Mouse (Mus musculus): ENCODE results near the gene Wdr73. TPM values are rescaled to one million over a fixed set of nuclear protein-coding genes. Genes with fewer than 3 reads are reported as not detected.

The Wdr73 gene
- polyA plus RNA-seq, 1 experiment from 2014 or later: 36.2 TPM

DNA sequence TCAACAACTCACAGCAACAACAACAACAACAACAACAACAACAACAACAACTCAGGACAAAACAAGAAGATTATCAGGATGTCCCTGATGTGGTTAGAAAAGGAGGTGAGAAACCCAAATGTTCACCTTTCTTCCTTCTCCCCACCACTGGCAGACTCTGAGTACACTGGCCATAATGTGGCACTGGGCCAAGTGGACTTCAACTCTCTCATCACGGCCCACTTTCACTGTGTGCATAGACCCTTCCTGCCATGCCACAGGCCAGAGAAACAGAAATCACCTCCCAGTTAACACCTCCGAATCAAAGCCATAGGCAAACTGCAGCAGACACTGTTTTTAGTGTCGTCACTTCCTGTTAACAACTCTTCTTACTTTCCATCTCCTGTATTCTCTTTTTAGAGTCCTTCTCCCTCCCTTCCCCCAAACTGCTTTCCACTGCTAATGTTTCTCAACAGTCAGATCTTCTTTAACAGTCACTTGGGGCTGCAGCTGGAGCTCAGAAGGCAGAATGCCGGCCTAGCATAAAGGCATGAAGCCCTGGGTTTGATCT is 16.9 kb upstream of the Wdr73 start:
- H3K27me3 ChIP-seq: no peaks in the 10 kb centered on the region
- no peak for ATAC-seq (ENCODE audit: low FRiP score, low read depth)
- H3K36me3 ChIP-seq: peaks cover 54% of the 10 kb centered on the region
- WGBS: 83% methylated on average over 4 of the region's 4 CpGs
- no peak overlapping the region for H3K9ac ChIP-seq
- H3K9me3 ChIP-seq: no peaks in the 10 kb centered on the region
- no peaks in the 10 kb centered on the region for H3K4me1 ChIP-seq (replicated peaks)
- H3K27ac ChIP-seq (replicated peaks): no peak overlapping the region
- no peak overlapping the region for H3K4me3 ChIP-seq
- H3K4me2 ChIP-seq: no peak overlapping the region

DNA sequence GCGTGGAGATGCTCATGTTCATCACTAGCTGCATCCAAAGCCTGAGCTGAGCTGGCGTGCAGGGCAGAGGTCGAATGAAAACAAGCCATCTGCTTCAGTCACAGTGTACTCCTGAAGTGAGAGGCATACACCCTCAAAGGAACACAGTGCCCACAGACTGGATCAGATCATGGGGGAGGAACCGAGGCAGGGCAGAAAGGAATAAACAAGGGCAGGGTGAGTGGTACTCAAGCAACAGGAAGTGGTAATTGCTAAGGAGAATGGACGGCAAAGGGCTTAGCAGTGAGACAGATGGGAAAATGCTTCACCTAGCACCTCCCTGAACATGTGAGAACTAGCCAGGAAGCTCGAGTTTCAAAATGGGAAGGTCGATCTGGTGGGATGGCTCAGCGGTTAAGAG is 11.4 kb upstream of the Wdr73 start:
- Histone ChIP-seq H3K4me1 (replicated peaks) (no peaks in the 10 kb centered on the region), H3K27ac (replicated peaks) (no peak overlapping the region), H3K27me3 (no peaks in the 10 kb centered on the region), H3K9me3 (no peaks in the 10 kb centered on the region), H3K4me2 (no peak overlapping the region), H3K9ac (no peak overlapping the region), H3K4me3 (no peak overlapping the region), H3K36me3 (peaks cover 58% of the 10 kb centered on the region)
- 92% methylated on average over 8 of the region's 8 CpGs for WGBS
- ATAC-seq (ENCODE audit: low FRiP score, low read depth): no peak

DNA sequence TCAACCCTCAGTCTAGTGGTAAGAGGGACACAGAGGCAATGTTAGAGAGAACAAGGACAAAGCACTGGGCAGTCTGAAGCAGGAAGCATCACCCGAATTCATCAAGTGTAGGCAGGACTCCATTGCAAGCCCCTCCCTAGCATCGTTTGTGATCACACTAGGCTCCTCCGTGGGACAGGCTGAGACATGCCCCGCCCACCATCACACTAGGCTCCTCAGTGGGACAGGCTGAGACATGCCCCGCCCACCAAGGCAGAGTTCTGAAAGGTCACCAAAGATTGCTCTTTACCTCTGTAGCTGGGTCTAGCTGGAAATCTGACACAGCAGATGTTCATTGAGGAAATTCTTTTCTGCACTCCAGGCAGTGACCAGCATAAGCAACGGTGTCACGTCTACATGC is 10.0 kb upstream of the Wdr73 start:
- H3K36me3 ChIP-seq: peaks cover 51% of the 10 kb centered on the region
- no peak for ATAC-seq (ENCODE audit: low FRiP score, low read depth)
- WGBS: 82% methylated on average over 7 of the region's 7 CpGs

DNA sequence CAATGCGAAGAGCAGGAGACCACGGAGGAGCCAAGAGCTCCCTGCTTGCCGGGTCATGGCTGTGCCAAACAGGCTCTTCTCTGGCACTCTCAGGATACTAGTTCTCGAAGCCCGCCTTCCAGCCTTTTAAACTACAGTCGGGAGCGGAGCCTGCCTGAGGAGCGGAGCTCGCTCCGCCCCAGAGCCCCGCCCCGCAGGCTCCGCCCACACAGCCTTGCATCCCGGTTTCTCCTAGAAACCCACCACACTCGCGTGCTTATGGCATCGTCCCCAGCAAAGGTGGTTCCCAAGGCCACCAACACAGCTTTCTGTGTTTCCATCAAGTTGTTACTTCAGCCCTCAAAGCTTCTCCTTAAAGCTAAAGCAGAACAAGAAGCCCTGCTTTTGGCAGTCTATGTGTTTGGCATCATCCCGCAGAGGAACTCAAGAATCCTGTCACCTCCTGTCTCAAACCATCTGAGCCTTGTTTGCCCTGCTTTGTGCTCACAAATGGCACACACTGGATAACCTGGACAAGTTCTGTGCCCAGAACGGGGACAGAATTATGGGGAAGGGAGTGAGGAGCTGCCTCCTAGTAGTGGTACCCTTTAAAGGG is 3.9 kb upstream of the Wdr73 start, which contains the start of gene Nmb:
TSS of gene Nmb (minus strand) at position 156 of the 595 bp plus-strand sequence.
- 2% methylated on average over 19 of the region's 19 CpGs for WGBS
- H3K4me2 ChIP-seq: peak within 1 kb of the TSS; percentile 86
- H3K27ac ChIP-seq (replicated peaks): no peak within 1 kb of the TSS
- ATAC-seq (ENCODE audit: low FRiP score, low read depth): peak; percentile 68; the same call in 1 of the 2 replicates
- H3K27me3 ChIP-seq: no peaks in the 10 kb centered on the region
- H3K4me1 ChIP-seq (replicated peaks): peaks cover 30% of the 10 kb centered on the region
- no peaks in the 10 kb centered on the region for H3K9me3 ChIP-seq
- peak within 1 kb of the TSS; percentile 41 for H3K4me3 ChIP-seq
- H3K9ac ChIP-seq: peak within 1 kb of the TSS; percentile 49
- H3K36me3 ChIP-seq: peaks cover 13% of the 10 kb centered on the region; the same call in 1 of the 2 replicates

More for the DNA sequence above, 10.0 kb upstream of the Wdr73 start:
- no peak overlapping the region for H3K9ac ChIP-seq
- no peak overlapping the region for H3K27ac ChIP-seq (replicated peaks)
- no peaks in the 10 kb centered on the region for H3K9me3 ChIP-seq
- no peaks in the 10 kb centered on the region for H3K27me3 ChIP-seq
- H3K4me2 ChIP-seq: no peak overlapping the region
- H3K4me1 ChIP-seq (replicated peaks): no peaks in the 10 kb centered on the region
- H3K4me3 ChIP-seq: no peak overlapping the region

- Histone ChIP-seq H3K9ac (no peak overlapping the region), H3K27me3 (no peaks in the 10 kb centered on the region), H3K36me3 (peaks cover 10% of the 10 kb centered on the region; the same call in 1 of the 2 replicates), H3K4me2 (peak overlapping the region; percentile 86), H3K4me1 (replicated peaks) (peaks cover 35% of the 10 kb centered on the region), H3K9me3 (no peaks in the 10 kb centered on the region), H3K4me3 (no peak overlapping the region), H3K27ac (replicated peaks) (no peak overlapping the region)
- 90% methylated on average over 11 of the region's 11 CpGs for WGBS
- no peak for ATAC-seq (ENCODE audit: low FRiP score, low read depth)
These were observed 2.8 kb upstream of the Wdr73 start for GRCm38 (mm10) chr7:80903625-80904422.

GRCm38 (mm10) chr7:80901541-80902274 is 639 bp upstream of the Wdr73 start:
- ATAC-seq (ENCODE audit: low FRiP score, low read depth): peak; percentile 2; the same call in 1 of the 2 replicates
- 32% methylated on average over 15 of the region's 15 CpGs for WGBS

DNA sequence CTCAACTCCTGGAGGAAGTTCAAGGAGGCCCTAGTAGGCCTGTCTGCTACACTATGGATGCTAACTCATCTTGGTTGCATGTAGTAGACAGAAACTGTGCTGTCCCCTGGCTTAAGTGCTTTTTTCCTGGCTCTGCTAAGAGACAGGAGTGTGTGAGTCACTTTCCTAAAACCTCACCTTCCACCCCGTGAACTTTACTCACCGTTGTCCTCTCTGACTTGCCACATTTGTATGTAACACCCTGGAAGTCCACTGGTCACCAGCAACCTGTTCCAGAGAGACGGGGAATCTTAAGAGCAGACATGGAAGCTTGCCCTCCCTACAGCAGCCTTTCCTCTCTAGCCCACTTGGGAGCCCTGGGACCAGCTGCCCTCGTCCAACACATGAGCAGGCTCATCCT is 3.3 kb downstream of the Wdr73 start:
- H3K4me3 ChIP-seq: no peak overlapping the region
- no peak for ATAC-seq (ENCODE audit: low FRiP score, low read depth)
- no peaks in the 10 kb centered on the region for H3K9me3 ChIP-seq
- H3K4me2 ChIP-seq: no peak overlapping the region
- peaks cover 24% of the 10 kb centered on the region for H3K36me3 ChIP-seq
- no peak overlapping the region for H3K27ac ChIP-seq (replicated peaks)
- H3K9ac ChIP-seq: no peak overlapping the region
- peaks cover 21% of the 10 kb centered on the region for H3K4me1 ChIP-seq (replicated peaks)
- WGBS: 91% methylated on average over 4 of the region's 4 CpGs
- no peaks in the 10 kb centered on the region for H3K27me3 ChIP-seq

More at GRCm38 (mm10) chr7:80901541-80902274, 639 bp upstream of the Wdr73 start:
- Histone ChIP-seq H3K36me3 (peaks cover 10% of the 10 kb centered on the region), H3K4me3 (peak overlapping the region; percentile 51), H3K4me2 (peak overlapping the region; percentile 84), H3K27me3 (no peaks in the 10 kb centered on the region), H3K4me1 (replicated peaks) (peaks cover 35% of the 10 kb centered on the region), H3K9ac (peak overlapping the region; percentile 54), H3K27ac (replicated peaks) (peak overlapping the region; percentile 87), H3K9me3 (no peaks in the 10 kb centered on the region)

GRCm38 (mm10) chr7:80897134-80897533 is 3.9 kb downstream of the Wdr73 start:
- ATAC-seq (ENCODE audit: low FRiP score, low read depth): no peak
- 91% methylated on average over 7 of the region's 7 CpGs for WGBS
- no peaks in the 10 kb centered on the region for H3K27me3 ChIP-seq

GRCm38 (mm10) chr7:80894815-80895519 is 6.1 kb downstream of the Wdr73 start:
- Histone ChIP-seq H3K9ac (no peak overlapping the region), H3K9me3 (no peaks in the 10 kb centered on the region), H3K4me2 (no peak overlapping the region), H3K4me1 (replicated peaks) (peaks cover 5% of the 10 kb centered on the region), H3K27me3 (no peaks in the 10 kb centered on the region), H3K27ac (replicated peaks) (no peak overlapping the region), H3K36me3 (peaks cover 41% of the 10 kb centered on the region), H3K4me3 (no peak overlapping the region)
- 95% methylated on average over 14 of the region's 14 CpGs for WGBS
- no peak for ATAC-seq (ENCODE audit: low FRiP score, low read depth)

More at GRCm38 (mm10) chr7:80897134-80897533, 3.9 kb downstream of the Wdr73 start:
- Histone ChIP-seq H3K36me3 (peaks cover 30% of the 10 kb centered on the region), H3K4me3 (no peak overlapping the region), H3K9ac (no peak overlapping the region), H3K9me3 (no peaks in the 10 kb centered on the region), H3K27ac (replicated peaks) (no peak overlapping the region), H3K4me2 (no peak overlapping the region), H3K4me1 (replicated peaks) (peaks cover 19% of the 10 kb centered on the region)

- Histone ChIP-seq H3K27me3 (no peaks in the 10 kb centered on the region), H3K4me3 (no peak overlapping the region), H3K4me2 (no peak overlapping the region), H3K9me3 (no peaks in the 10 kb centered on the region), H3K4me1 (replicated peaks) (0 out of 2 replicates have a peak, but pooled peaks cover 4% of the 10 kb centered on the region), H3K27ac (replicated peaks) (no peak overlapping the region), H3K9ac (no peak overlapping the region), H3K36me3 (peaks cover 41% of the 10 kb centered on the region)
- 83% methylated on average over 7 of the region's 7 CpGs for WGBS
- no peak for ATAC-seq (ENCODE audit: low FRiP score, low read depth)
These were observed 6.9 kb downstream of the Wdr73 start for GRCm38 (mm10) chr7:80894196-80894595.

GRCm38 (mm10) chr7:80893753-80894129 is 7.3 kb downstream of the Wdr73 start:
- Histone ChIP-seq H3K9me3 (no peaks in the 10 kb centered on the region), H3K36me3 (peaks cover 41% of the 10 kb centered on the region), H3K27ac (replicated peaks) (no peak overlapping the region), H3K4me2 (no peak overlapping the region), H3K9ac (no peak overlapping the region), H3K4me3 (no peak overlapping the region), H3K27me3 (no peaks in the 10 kb centered on the region), H3K4me1 (replicated peaks) (peaks cover 8% of the 10 kb centered on the region; the same call in 1 of the 2 replicates)
- ATAC-seq (ENCODE audit: low FRiP score, low read depth): no peak
- 74% methylated on average over 6 of the region's 6 CpGs for WGBS
